Mouse (Mus musculus): ENCODE results near the gene Srrm2.

- TF ChIP-seq POLR2A (IDR thresholded peaks at IDR 0.05; ENCODE audit: control insufficient read depth, low read depth, low read length) (no peak), CTCF (IDR thresholded peaks at IDR 0.05; ENCODE audit: control insufficient read depth, insufficient read depth, insufficient replicate concordance, low read depth, low read length) (no peak)
Observed at GRCm38 (mm10) chr17:23783352-23783751, 7.0 kb upstream of the Srrm2 start.
